Mouse (Mus musculus): ENCODE measurements at regions not wholly inside any gene's neighbourhood (a gene's known extent, or its start where the extent isn't known, plus 50 kb on each side); places are given as distances from the start of the nearest gene placed in this dataset.

DNA sequence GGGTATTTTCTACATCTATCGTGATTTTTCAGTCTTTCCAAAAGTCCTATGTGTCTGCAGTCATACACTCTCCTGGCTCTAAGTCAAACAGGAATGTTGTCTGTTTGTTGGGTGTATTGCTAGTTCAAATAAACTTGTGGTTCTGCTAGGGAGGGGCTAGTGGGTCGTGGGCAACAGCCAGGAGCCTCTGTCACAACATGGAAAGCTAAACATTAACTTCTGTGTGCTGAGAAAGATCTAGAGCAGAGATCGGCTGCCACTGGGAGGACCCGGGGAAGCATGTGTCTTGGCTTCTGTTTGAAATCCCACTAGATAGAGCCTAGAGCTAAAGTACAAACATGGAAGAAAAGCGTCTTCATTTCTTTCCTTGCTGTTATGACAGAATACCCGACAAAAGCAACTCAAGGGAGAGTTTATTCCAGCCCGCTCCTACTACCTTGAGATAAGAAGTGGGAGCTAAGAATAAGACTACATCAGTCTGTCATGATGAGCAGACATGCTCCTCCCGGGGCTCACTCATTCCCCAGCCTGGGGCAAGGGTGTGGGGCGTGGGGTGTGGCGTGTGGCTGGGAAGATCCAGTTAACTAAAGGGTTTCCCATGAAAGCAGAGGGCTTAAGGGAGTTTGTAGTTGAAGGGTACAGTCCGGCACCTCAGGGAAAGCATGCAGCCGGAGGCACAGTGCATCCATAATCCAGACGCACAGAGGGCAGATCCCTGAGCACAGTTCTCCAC is 190.7 kb downstream of the Rybp start:
- no peak for DNase-seq (ENCODE audit: low spot score)

- DNase-seq (ENCODE audit: low spot score) = no peak
Measured at GRCm38 (mm10) chr6:100094653-100095217, 192.6 kb downstream of the Rybp start.

DNA sequence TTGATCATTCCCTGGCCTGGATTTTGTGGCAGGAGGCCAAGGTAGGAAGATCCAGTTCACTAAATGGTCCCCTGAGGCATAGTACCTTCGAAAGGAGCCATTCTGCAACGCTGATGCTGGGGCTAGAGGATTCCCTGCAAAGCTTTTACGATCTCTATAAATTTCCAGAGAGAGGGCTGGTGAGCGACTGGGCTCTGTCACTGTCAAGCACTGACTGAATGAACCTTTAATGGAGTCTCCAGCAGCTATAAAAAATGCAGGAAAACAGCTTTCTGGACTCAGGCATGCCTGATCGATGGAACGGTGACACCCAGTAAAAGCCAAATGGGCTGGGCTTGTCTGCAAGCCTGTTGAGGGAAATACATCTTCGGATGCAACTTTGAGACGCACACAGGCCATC is 194.4 kb downstream of the Rybp start:
- no peak for DNase-seq (ENCODE audit: low spot score)

DNA sequence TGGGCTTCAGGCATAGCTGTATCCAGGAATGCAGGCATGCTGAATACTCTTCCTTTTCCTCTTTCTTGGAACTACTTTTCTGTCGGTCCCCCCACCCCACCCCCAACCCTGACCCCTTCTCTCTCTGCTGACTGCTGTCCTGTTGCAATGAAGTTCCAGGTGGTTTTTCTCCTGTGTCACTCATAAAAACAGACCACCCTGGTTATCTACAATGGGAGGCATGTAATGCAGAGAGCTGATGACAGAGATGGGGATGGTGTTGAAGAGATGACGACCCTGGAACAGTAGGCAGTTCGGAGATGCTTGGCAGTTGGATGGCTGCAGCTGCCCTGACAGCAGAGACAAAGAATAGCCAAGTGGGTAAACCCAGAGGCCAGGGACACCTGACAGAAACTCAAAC is 195.5 kb downstream of the Rybp start:
- DNase-seq (ENCODE audit: low spot score) = no peak

- no peak for DNase-seq (ENCODE audit: low spot score)
Measured at GRCm38 (mm10) chr6:100088576-100088975, 198.7 kb downstream of the Rybp start.

DNA sequence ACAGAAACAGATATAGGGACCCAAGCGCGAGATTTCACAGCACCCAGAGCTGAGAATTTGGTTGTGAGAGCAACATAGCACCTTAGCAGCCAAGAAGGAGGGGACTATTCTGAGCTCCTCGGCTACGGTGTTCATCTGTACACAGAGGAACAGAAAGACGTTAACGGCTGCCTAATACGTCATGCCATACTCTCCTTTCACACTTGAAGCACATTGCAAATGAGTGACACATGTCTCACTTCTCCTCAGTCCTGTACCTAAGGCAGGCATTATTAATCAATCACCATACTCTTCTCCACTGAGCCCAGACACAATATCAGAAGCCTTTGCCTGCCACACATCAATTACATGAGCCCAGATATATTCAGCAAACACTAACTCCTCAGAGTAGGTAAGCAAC is 200.5 kb downstream of the Rybp start:
- no peak for DNase-seq (ENCODE audit: low spot score)

GRCm38 (mm10) chr6:100085981-100086380 is 201.3 kb downstream of the Rybp start:
- no peak for DNase-seq (ENCODE audit: low spot score)

DNA sequence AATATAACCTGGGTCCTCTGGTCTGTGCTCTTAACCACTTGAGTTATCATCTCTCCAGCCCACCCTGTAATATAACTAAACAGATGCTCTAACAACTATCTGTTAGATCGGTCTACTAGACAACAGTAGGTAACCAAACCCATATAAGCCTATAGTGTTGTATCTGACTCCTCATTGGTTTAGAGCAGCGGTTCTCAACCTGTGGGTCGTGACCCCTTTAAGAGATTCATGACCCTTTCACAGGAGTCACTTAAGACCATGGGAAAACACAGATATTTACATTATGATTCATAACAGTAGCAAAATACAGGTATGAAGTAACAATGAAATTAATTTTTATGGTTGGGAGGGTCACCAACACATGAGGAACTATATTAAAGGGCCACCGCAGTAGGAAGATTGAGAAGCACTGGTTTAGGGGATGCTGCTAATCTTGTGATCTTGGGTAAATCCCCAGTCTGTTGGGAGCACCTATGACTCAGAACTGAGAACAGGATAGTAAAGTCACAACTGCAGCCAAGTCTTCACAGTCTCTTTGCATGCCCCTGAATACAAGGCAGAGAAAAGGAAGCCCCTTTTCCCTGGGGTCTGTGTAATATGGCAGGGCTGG is 203.3 kb downstream of the Rybp start:
- DNase-seq (ENCODE audit: low spot score) = no peak

GRCm38 (mm10) chr6:100083127-100083526 is 204.2 kb downstream of the Rybp start:
- no peak for DNase-seq (ENCODE audit: low spot score)

DNA sequence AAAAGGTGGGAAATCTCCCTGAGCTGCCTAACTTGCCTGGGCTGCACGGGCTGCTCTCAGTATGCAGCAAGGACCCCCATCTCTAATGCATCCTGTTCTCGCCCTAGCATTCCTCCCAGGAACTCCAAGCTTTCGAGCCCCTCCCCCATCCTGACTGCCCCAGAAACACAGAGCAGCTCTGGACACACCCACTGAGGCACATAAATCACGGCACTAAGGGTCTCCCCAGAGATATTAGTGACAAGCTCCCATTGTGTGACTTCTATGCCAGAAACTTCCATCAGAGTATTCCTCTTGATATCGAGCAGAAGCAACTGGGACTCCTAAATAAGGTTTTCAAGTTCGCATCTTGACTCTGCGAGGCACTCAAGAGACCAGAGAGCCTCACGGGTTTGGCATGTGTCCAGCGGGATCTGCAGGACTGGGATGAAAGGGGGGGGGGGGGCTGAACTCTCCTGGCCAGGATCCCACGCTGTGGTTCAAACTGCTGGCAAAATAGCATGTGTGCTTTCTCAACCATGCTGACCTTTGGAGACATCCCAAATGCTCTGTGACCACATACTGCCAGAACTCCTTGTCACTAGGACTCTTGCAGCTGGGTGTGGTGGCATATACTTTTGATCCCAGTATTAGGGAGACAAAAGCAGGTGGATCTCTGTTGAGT is 212.5 kb downstream of the Rybp start:
- DNase-seq (ENCODE audit: low spot score) = no peak

DNA sequence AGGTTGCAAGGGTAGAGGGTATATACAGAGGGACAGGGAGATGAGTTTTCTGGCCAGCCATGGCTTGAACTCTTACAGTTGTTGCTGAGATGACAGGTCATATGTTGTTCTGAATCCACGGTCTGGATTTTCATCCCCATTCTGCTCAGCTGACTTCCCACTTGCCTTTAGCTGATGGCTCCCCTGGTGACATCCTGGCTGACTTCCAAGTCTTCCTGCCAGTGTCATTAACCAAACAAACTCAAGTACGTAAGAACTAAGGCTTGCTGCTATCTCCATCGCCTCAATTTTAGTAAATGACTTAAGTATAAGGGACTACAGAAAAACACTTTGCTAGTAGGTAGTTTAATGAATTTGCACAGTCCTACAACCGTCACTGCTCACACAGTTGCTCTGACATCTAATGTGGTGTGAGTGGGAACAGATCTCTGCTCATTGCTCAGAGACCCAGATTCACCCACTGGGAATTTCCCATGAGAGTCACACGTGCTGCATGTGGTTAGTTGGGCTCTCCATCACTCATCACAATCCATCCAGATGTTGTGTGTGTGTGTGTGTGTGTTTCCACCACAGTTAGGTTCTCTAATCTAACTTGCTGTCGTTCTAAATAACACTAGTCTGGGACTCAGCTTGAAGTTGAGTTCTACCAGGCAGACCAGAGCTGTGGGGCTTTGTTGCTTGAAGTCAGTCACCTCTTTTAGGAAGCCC is 214.9 kb downstream of the Rybp start:
- DNase-seq (ENCODE audit: low spot score) = no peak

GRCm38 (mm10) chr6:100069151-100069550 is 218.1 kb downstream of the Rybp start:
- DNase-seq (ENCODE audit: low spot score) = no peak

DNA sequence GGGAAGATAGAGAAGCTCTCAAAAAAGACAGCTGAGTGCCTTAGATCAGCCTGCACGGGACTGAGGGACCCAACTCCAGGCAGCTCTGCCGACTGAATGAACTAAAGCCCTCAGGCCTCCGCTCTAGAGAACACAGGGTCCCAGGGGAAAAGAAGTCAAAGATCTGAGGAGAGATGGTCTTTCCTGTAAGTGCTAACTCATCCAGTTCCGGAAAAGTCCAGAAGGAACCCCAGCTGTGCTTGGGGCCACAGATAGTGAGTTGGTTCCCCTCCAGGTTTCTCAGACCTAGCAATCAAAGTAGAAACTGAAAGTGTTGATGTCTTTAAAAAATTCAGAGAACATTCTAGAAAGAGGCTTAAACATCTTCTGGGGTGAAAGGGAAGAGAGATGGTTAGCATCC is 220.0 kb downstream of the Rybp start:
- no peak for DNase-seq (ENCODE audit: low spot score)

DNA sequence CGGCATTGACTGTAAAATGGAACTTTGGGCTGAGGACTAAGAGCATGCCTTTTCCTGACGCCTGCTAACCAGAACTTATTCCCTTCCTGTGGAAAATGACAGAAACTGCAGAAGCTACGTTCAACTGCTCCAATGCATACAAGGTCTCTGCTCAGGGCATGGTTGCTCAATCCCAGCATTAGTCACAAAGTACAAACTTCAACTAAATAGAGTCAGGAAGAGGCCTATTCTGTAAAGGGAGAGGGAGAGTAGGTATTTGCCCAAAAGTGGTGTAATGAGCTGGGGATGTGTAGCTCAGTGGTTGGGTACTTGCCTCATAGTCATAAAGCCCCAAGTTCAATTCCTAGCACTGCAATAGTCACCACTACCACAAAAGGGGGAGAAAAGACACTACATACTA is 221.7 kb downstream of the Rybp start:
- DNase-seq (ENCODE audit: low spot score) = no peak

DNA sequence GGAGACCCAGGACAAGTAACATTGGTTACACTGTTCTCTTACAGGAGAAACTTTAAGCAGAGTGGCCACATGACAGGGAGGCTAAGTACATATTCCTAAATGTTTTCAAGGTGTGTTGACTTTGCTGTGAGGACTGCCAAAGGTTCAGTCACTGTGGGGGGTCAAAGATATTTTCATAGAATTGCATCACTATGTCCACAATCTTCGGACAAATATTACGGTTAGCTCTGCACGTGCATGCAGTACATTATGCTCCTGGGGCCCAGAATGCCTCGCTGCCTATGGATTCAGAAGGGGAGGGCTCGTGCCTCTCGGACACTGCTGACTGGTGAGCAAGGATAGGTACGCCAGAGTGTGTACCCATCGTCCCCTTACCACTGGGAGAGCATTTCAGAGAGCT is 224.3 kb downstream of the Rybp start:
- DNase-seq (ENCODE audit: low spot score) = no peak

GRCm38 (mm10) chr6:100059803-100060202 is 227.5 kb downstream of the Rybp start:
- DNase-seq (ENCODE audit: low spot score) = peak; percentile 30

DNA sequence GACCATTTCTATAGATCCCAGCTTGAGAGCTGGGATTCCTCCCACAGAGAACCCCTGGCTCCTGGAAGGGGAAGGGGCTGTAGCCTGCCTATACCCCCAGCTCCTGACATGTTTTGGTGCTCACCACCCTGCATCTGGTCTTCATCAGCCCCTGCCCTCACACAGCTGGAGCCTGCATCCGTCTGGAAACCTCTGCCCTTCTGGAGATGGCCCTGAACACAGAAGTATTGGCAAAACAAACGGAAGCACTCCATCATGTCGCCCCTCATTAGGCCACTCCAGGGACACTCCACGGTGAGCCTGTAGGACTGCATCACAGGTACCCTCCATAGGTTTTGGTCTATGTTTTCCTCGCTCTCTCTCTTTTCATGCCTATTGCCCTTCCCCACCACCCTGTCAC is 231.3 kb downstream of the Rybp start:
- DNase-seq (ENCODE audit: low spot score) = no peak

DNA sequence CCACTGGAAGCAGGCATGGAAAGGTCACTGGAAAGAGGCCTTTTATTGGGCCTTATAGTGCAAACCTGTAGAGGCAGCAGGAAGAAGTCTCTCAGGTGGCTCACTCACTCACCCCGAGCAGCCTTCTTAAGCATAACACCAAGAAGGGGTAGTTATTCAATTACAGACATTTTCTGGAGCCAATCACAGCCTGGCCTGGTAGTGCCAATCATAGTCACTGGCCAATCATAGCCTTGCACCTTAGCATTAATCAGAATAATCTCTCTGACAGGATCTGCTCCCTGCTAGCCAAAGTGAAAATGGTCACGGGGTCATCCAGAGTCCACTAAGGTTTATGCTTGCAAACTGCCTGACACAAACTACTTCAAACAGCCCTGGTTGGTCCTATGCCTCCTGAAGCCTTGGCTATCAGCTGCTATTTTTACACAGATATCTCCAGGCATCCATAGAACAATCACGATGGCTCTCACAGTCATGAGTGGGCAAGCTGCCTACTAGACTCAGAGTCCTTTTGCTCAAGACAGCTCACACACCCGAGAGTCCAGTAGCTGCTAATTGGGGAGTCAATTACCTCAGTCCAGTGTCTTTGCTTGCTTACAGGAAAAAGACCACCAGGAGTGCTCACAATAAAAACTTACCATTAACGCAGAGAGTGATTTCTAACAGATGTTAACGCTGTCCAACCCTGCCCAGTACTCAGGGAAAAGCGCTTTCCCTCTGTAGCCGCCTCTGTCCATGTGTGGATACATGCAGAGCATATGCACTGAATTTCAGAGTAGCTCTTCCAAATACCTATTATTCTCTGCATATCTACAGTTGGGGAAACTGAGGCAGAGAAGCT is 234.1 kb downstream of the Rybp start:
- no peak for DNase-seq (ENCODE audit: low spot score)

- no peak for DNase-seq (ENCODE audit: low spot score)
Measured at GRCm38 (mm10) chr6:100052406-100052805, 234.9 kb downstream of the Rybp start.

GRCm38 (mm10) chr6:100049036-100049435 is 238.2 kb downstream of the Rybp start:
- DNase-seq (ENCODE audit: low spot score) = no peak

DNA sequence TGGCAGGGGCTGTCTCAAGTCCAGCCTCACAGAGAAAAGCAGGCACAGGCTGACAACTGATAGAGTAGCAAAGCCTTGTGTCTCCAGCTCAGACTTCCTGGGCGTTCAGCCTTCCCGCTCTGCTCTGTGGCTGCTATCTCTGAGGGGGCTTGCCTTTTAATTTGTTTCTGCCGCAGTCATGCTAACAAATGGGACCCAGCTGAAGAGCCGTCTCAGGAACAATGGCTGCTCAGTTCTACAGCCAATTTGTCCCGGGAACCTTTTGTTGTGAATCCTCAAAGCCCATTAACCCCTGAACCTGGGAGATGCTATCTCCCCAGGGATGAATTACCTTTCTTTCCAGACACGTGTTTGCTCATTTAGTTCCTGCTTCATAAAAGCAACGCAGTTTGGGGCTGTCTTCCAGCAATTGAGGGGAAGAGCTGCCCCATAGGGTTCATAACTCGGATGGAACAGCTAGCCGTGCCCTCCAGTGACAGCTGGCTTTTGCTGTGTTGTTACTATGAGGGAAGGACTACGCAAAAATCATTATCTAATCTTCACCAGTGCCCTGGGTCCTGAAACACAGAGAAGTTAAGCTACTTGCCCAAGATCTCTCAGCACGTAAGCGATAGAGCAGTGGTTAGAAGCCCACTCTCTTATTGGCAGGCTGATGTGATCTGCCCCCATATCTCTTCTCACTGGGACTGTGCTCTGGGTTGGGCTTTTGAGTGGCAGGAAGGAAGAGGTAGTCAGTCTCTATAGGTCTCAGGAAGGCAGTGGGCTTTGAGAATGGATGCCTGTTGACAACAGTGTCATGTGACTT is 240.9 kb downstream of the Rybp start:
- no peak for DNase-seq (ENCODE audit: low spot score)

Data from layer of hippocampus, adult 9-10 months (tissue).